Mouse (Mus musculus) testis, adult 2 months (tissue): ENCODE measurements around the gene Stk16. TPM values are rescaled to one million over a fixed set of nuclear protein-coding genes. Genes with fewer than 3 reads are reported as not detected.

Experiments used
- H3K27ac ChIP-seq: fragments of 200-500 bp; 2 replicates; pipeline ENCODE4 v1.5.1; 2012; ENCODE audit warnings: low read depth, low read length; ENCODE audit not compliant: control insufficient read depth, insufficient read depth
- H3K27me3 ChIP-seq: fragments of 200-500 bp; 2 replicates; pipeline ENCODE4 v1.6.1; 2012; ENCODE audit warnings: mild to moderate bottlenecking, low read length, moderate library complexity; ENCODE audit not compliant: control insufficient read depth, insufficient read depth
- H3K36me3 ChIP-seq: fragments of 200-500 bp; 2 replicates; pipeline ENCODE4 v1.6.1; 2012; ENCODE audit warnings: mild to moderate bottlenecking, low read length; ENCODE audit not compliant: control insufficient read depth, insufficient read depth
- H3K4me1 ChIP-seq: fragments of 200-500 bp; 2 replicates; pipeline ENCODE4 v1.6.1; 2012; ENCODE audit warnings: low read length; ENCODE audit not compliant: control insufficient read depth, insufficient read depth
- H3K4me3 ChIP-seq: fragments of 200-500 bp; 2 replicates; pipeline ENCODE4 v1.5.1; 2012; ENCODE audit warnings: low read depth, mild to moderate bottlenecking, low read length, moderate library complexity, mixed read lengths; ENCODE audit not compliant: control insufficient read depth
- CTCF ChIP-seq: fragments of 200-500 bp; IDR thresholded peaks from 2 replicates; pipeline ENCODE4 v1.5.1; 2012; ENCODE audit warnings: low read depth, mild to moderate bottlenecking, inconsistent platforms, low read length, moderate library complexity; ENCODE audit not compliant: control insufficient read depth, insufficient read depth, insufficient replicate concordance
- POLR2A ChIP-seq: fragments of 200-500 bp; IDR thresholded peaks from 2 replicates; pipeline ENCODE4 v1.6.1; 2012; ENCODE audit warnings: low read depth, mild to moderate bottlenecking, inconsistent platforms, low read length, moderate library complexity; ENCODE audit not compliant: control insufficient read depth
- polyA plus RNA-seq: library from polyadenylated mRNA; depleted of rRNA; stranded (reverse); fragments of >200 nt; gene quantifications from 2 replicates; pipeline ENCODE4 v1.2.3, GENCODE M21; 2012

The Stk16 gene
- polyA plus RNA-seq, 1 experiment, result 205 TPM

DNA sequence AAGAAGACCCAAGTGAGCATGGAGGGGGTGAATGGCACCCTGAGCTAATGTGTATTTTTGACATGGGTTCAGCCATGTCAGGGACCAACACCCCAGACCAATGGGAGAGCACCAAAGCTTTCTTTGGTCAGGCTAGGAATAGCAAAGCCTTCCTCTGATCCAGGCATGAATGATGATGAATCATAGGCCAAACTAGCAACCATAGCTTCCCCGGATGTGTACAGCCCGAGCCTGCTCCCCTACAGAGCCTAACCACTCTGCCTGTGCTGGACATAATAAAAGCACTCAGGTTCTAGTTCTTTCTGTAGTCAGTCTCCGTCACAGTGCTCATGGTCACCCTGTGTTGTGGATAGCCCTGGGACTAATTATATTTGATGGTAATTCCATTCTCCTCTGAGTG, 10.9 kb downstream of the Stk16 start:
- Histone ChIP-seq H3K27ac (no peak overlapping the region), H3K4me3 (no peak overlapping the region), H3K27me3 (peaks cover 4% of the 10 kb centered on the region), H3K36me3 (no peaks in the 10 kb centered on the region), H3K4me1 (peaks cover 18% of the 10 kb centered on the region)
- no peak for TF ChIP-seq CTCF
- TF ChIP-seq POLR2A, result no peak

DNA sequence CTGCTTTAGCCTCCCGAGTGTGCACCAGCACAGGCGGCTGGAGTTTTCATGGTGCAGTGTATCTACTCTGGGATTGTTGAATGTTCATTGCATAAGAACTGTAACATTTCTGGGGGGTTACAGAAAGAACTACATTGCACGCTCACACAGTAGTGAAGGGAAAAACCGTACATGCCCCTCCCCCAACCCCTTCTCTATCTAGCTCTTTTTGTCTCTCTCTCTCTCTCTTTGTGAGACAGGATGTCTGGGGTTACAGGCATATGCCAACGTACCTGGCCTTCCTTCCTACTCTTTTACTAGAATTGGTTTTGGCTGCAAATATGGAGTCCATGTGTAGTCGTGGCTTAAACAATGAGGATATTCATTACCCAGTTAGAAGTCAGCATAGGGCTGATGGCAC, 12.3 kb downstream of the Stk16 start:
- Histone ChIP-seq H3K27me3 (peaks cover 4% of the 10 kb centered on the region), H3K4me1 (peaks cover 16% of the 10 kb centered on the region), H3K4me3 (no peak overlapping the region), H3K27ac (no peak overlapping the region), H3K36me3 (no peaks in the 10 kb centered on the region)
- TF ChIP-seq CTCF (no peak), POLR2A (no peak)

GRCm38 (mm10) chr1:75223532-75223931, 12.9 kb downstream of the Stk16 start:
- Histone ChIP-seq H3K36me3 (no peaks in the 10 kb centered on the region), H3K4me1 (peaks cover 9% of the 10 kb centered on the region), H3K27ac (no peak overlapping the region), H3K4me3 (no peak overlapping the region), H3K27me3 (peaks cover 2% of the 10 kb centered on the region)
- no peak for TF ChIP-seq POLR2A
- no peak for TF ChIP-seq CTCF

DNA sequence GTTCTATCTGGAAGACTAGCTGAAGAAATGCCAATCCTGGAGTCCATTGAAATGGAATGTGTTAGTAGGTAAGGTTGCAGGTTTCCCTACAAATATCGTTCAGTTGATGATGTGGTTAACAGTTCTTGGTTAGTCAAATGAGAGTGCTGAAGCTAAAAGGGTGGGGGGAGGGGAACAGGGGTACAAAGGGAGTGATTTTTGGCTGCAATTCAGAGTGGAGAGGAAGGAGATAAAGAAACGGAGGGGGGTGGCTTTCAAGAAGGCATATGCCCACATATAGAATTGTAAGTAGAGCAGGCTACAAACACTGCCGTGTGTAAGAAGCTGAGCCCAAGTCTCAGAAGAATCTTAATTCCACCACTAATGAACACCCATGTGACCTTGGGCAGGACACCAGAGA, 14.8 kb downstream of the Stk16 start:
- Histone ChIP-seq H3K27me3 (no peaks in the 10 kb centered on the region; the same call in 1 of the 2 replicates), H3K27ac (no peak overlapping the region), H3K4me3 (no peak overlapping the region), H3K36me3 (no peaks in the 10 kb centered on the region), H3K4me1 (no peaks in the 10 kb centered on the region)
- TF ChIP-seq CTCF, result no peak
- TF ChIP-seq POLR2A, result no peak

DNA sequence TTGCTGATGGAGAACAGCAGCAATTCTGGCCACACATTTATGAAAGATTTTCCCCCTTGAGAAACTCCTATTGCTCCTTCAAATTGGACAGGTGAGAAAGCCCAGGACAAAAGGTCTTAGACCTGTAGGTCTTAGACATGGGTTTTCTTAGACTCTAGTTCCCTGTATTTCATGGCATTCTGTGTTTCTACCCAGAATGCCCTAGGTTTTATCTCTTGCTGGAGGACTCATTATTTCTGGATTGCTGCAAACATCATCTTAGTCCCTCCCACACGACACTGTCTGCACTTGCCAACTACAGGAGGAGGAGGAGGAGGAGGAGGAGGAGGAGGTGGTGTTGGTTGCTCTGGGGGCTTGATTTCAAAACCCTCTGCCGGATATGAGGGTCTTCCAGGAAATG, 15.5 kb downstream of the Stk16 start:
- Histone ChIP-seq H3K27me3 (no peaks in the 10 kb centered on the region), H3K27ac (no peak overlapping the region), H3K36me3 (no peaks in the 10 kb centered on the region), H3K4me3 (no peak overlapping the region), H3K4me1 (no peaks in the 10 kb centered on the region)
- TF ChIP-seq CTCF, result no peak
- no peak for TF ChIP-seq POLR2A

- TF ChIP-seq CTCF (no peak), POLR2A (no peak)
- Histone ChIP-seq H3K27ac (no peak overlapping the region), H3K4me3 (no peak overlapping the region), H3K36me3 (no peaks in the 10 kb centered on the region), H3K27me3 (no peaks in the 10 kb centered on the region), H3K4me1 (no peaks in the 10 kb centered on the region)
Observed at GRCm38 (mm10) chr1:75227653-75228052, 17.0 kb downstream of the Stk16 start.

DNA sequence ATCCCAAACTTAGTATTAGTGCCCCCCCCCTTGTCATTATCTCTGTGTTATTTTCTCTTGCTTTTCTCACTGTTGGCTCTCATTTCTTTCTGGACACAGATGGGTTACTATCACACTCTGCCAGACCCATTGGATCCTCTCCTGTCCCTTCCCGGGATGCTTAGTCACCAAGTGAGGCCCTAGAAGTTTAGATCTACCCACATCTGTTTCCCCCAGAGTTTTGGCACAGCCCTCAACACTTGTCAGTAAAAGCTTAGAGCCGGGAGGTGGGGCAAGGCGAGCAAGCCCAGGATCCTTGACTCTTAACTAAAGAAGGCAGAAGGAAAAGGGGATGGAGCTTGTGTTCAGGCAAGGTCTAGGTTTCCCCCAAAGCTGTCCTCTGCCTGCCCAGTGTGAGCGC, 18.5 kb downstream of the Stk16 start:
- H3K4me3 ChIP-seq, result no peak overlapping the region
- H3K36me3 ChIP-seq, result no peaks in the 10 kb centered on the region
- H3K27ac ChIP-seq, result no peak overlapping the region
- H3K4me1 ChIP-seq, result no peaks in the 10 kb centered on the region
- TF ChIP-seq CTCF (no peak), POLR2A (no peak)
- no peaks in the 10 kb centered on the region for H3K27me3 ChIP-seq
